Mouse (Mus musculus) kidney, embryonic 15.5 days (tissue): ENCODE measurements at regions not wholly inside any gene's neighbourhood (a gene's known extent, or its start where the extent isn't known, plus 50 kb on each side); places are given as distances from the start of the nearest gene placed in this dataset.

ENCODE experiments used
- ATAC-seq: fragments of 200-750 bp; cut with Nextera tagmentation; replicated peaks from 2 replicates; pipeline ENCODE4 v1.8.0; 2017; ENCODE audit warnings: moderate TSS enrichment; ENCODE audit not compliant: low FRiP score
- H3K27ac ChIP-seq: fragments of 300-500 bp; sonication (generic); 2 replicates; pipeline ENCODE4 v1.5.1; 2015; ENCODE audit warnings: mild to moderate bottlenecking, inconsistent platforms
- H3K27me3 ChIP-seq: fragments of 300-500 bp; sonication (generic); 2 replicates; pipeline ENCODE4 v1.6.1; 2015; ENCODE audit warnings: inconsistent platforms
- H3K36me3 ChIP-seq: fragments of 300-500 bp; sonication (generic); 2 replicates; pipeline ENCODE4 v1.6.1; 2015; ENCODE audit warnings: inconsistent platforms
- H3K4me1 ChIP-seq: fragments of 300-500 bp; sonication (generic); 2 replicates; pipeline ENCODE4 v1.6.1; 2015; ENCODE audit warnings: inconsistent platforms
- H3K4me2 ChIP-seq: fragments of 300-500 bp; sonication (generic); 2 replicates; pipeline ENCODE4 v1.6.1; 2015; ENCODE audit warnings: moderate library complexity, mild to moderate bottlenecking, inconsistent platforms
- H3K4me3 ChIP-seq: fragments of 300-500 bp; sonication (generic); replicated peaks from 2 replicates; pipeline ENCODE4 v1.5.1; 2015; ENCODE audit warnings: mild to moderate bottlenecking, inconsistent platforms
- H3K9ac ChIP-seq: fragments of 300-500 bp; sonication (generic); 2 replicates; pipeline ENCODE4 v1.6.1; 2015; ENCODE audit warnings: mild to moderate bottlenecking, inconsistent platforms
- H3K9me3 ChIP-seq: fragments of 300-500 bp; sonication (generic); replicated peaks from 2 replicates; pipeline ENCODE4 v1.6.1; 2016; ENCODE audit warnings: inconsistent platforms
- WGBS: fragments of 180-500 bp; shearing (Covaris S2); methylation state at CpG from one replicate; pipeline ENCODE4 v1.1.7; 2015; ENCODE audit warnings: mixed read lengths; 5-methylcytosine and 5-hydroxymethylcytosine counted together

DNA sequence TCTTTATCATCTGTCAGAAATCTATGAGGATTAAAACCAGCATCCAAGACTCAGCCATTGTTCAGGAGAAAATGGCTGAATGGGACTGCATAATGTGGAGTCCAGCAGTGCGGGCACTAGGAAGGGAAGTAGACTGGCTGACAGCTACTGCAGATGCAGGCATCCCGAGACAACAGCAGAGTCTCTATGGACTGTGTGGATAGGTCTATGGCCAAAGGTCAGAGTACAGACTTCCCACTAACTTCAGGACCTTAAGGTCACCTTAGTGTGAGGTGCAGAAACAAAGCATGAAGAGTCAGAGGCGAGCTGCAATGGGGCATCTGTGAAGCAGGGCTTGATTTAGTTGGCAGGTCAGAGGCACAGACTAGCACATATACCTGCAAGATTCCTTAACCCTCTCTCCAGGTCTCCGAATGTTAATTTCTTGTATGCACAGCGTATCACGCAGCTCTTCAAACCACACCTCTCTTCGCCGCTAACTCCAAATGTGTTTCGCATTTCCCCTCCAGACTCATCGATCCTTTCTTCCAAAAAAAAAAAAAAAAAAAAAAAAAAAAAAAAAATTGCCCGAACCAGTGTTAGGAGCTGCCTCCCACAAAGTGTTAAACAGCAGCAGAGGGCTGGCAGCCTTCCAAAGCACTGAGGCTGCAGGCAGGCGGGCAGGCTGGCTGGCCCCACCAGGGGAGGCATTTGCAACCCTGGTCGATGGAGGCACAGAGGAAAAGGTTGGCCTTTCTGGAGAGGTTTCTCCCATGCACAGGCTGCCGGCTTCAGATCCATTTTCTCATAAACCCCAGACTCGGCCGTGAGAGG, 270.2 kb upstream of the Myt1l start:
- H3K27me3 ChIP-seq: no peaks in the 10 kb centered on the region
- no peaks in the 10 kb centered on the region for H3K9me3 ChIP-seq
- WGBS: 29% methylated on average over 16 of the region's 16 CpGs
- peak overlapping the region; percentile 56; the same call in 1 of the 2 replicates for H3K27ac ChIP-seq
- no peak overlapping the region for H3K4me3 ChIP-seq
- H3K4me1 ChIP-seq: peaks cover 14% of the 10 kb centered on the region; the same call in 1 of the 2 replicates
- no peak overlapping the region for H3K9ac ChIP-seq
- no peaks in the 10 kb centered on the region for H3K36me3 ChIP-seq
- no peak for ATAC-seq
- H3K4me2 ChIP-seq: no peak overlapping the region

GRCm38 (mm10) chr12:29258548-29258874, 269.7 kb upstream of the Myt1l start:
- H3K4me2 ChIP-seq: no peak overlapping the region
- no peaks in the 10 kb centered on the region for H3K27me3 ChIP-seq
- no peaks in the 10 kb centered on the region for H3K36me3 ChIP-seq
- no peak overlapping the region for H3K9ac ChIP-seq
- ATAC-seq: no peak
- H3K9me3 ChIP-seq: no peaks in the 10 kb centered on the region
- H3K4me1 ChIP-seq: peaks cover 14% of the 10 kb centered on the region; the same call in 1 of the 2 replicates
- H3K4me3 ChIP-seq: no peak overlapping the region
- H3K27ac ChIP-seq: peak overlapping the region; percentile 56; the same call in 1 of the 2 replicates

DNA sequence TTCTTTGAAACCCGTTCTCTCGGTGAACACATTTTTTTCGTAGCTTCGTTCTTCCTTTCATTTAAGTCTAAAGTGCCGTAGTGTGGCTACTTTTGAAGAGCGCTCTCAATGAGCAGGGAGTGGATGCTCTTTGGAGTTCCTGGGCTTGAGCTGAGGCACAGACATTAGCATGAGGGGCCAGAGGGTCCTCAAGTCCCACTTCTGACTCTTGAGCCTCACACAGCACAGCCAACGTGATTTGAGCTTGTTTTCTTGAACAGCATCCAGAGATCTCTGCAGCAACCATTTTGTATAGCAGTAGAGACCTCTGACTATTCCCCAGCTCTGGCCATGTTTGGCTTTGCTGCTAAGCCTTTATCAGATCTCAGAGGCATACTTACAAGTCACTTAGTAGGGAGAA, 269.2 kb upstream of the Myt1l start:
- no peak for ATAC-seq
- Histone ChIP-seq H3K9ac (no peak overlapping the region), H3K4me3 (no peak overlapping the region), H3K4me1 (peaks cover 14% of the 10 kb centered on the region; the same call in 1 of the 2 replicates), H3K27ac (no peak overlapping the region), H3K9me3 (no peaks in the 10 kb centered on the region), H3K4me2 (no peak overlapping the region), H3K36me3 (no peaks in the 10 kb centered on the region), H3K27me3 (no peaks in the 10 kb centered on the region)
- WGBS: 57% methylated on average over 7 of the region's 7 CpGs

GRCm38 (mm10) chr12:29274166-29274565, 254.0 kb upstream of the Myt1l start:
- Histone ChIP-seq H3K27ac (no peak overlapping the region), H3K4me2 (no peak overlapping the region), H3K4me3 (no peak overlapping the region), H3K27me3 (no peaks in the 10 kb centered on the region), H3K4me1 (no peaks in the 10 kb centered on the region), H3K36me3 (no peaks in the 10 kb centered on the region), H3K9me3 (no peaks in the 10 kb centered on the region), H3K9ac (no peak overlapping the region)
- no peak for ATAC-seq
- WGBS: 97% methylated on average over 4 of the region's 4 CpGs

DNA sequence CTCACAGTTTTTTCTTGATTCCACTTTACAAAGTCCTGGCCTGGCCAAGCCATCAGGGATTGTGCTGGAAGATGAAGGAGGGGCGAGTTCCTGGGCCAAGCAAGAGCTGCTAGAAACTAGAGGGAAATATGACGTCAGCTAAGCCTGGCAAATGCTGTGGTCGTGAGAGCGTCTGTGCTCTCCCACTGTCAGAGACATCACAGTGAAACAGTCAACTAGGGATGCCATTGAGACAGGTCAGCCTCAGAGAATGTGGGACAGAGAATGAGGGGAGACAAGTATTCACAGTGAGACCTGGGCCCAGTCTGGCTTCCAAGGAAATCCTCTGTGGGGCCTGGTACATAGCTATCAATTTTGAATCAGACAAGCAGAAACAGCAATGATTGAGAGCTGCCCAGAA, 252.5 kb upstream of the Myt1l start:
- H3K4me2 ChIP-seq: no peak overlapping the region
- no peak overlapping the region for H3K27ac ChIP-seq
- H3K36me3 ChIP-seq: no peaks in the 10 kb centered on the region
- WGBS: 62% methylated on average over 4 of the region's 4 CpGs
- no peak overlapping the region for H3K9ac ChIP-seq
- H3K4me3 ChIP-seq: no peak overlapping the region
- H3K27me3 ChIP-seq: 0 out of 2 replicates have a peak, but pooled peaks cover 4% of the 10 kb centered on the region
- peaks cover 11% of the 10 kb centered on the region for H3K4me1 ChIP-seq
- H3K9me3 ChIP-seq: no peaks in the 10 kb centered on the region
- ATAC-seq: no peak

DNA sequence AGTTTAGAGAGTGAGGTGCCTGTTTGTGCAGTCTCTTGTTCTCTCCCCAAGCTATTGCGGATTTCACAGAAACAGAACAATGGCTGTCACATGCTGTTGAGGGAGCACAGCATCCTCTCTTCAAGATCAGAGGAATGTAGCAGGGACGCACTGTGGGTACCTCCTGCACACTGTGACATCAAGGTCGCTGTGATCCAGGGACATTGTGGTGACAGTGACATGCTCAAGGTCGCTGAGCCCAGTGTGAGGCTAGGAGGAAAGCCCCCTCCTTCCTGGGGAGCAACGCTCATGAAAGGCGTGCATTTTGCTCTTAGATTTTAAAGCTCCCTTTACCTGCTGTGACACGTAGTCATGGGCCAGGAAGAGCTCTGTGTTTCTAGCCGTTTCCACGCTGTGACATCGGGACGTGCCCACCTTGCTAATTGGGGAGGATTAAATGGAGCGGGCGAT, 248.5 kb upstream of the Myt1l start:
- Histone ChIP-seq H3K4me2 (peak overlapping the region; percentile 47), H3K27ac (0 out of 2 replicates have a peak overlapping the region, but pooled peaks have one; percentile 27), H3K27me3 (peaks cover 4% of the 10 kb centered on the region; the same call in 1 of the 2 replicates), H3K9ac (no peak overlapping the region), H3K36me3 (no peaks in the 10 kb centered on the region), H3K4me1 (peaks cover 15% of the 10 kb centered on the region), H3K4me3 (peak overlapping the region; percentile 15), H3K9me3 (no peaks in the 10 kb centered on the region)
- WGBS: 10% methylated on average over 13 of the region's 13 CpGs
- no peak for ATAC-seq

GRCm38 (mm10) chr12:29280081-29280788, 247.9 kb upstream of the Myt1l start:
- peak overlapping the region; percentile 15 for H3K4me3 ChIP-seq
- H3K9ac ChIP-seq: no peak overlapping the region

GRCm38 (mm10) chr12:29280861-29281630, 247.1 kb upstream of the Myt1l start:
- WGBS: 60% methylated on average over 17 of the region's 17 CpGs
- H3K27ac ChIP-seq: no peak overlapping the region
- H3K4me1 ChIP-seq: peaks cover 15% of the 10 kb centered on the region
- peaks cover 4% of the 10 kb centered on the region; the same call in 1 of the 2 replicates for H3K27me3 ChIP-seq
- H3K4me2 ChIP-seq: 0 out of 2 replicates have a peak overlapping the region, but pooled peaks have one; percentile 47
- H3K9me3 ChIP-seq: no peaks in the 10 kb centered on the region
- no peak overlapping the region for H3K4me3 ChIP-seq
- no peak; the same call in 1 of the 2 replicates for ATAC-seq
- no peak overlapping the region for H3K9ac ChIP-seq
- H3K36me3 ChIP-seq: no peaks in the 10 kb centered on the region

More at GRCm38 (mm10) chr12:29280081-29280788, 247.9 kb upstream of the Myt1l start:
- no peaks in the 10 kb centered on the region for H3K9me3 ChIP-seq
- H3K4me2 ChIP-seq: peak overlapping the region; percentile 47
- peaks cover 4% of the 10 kb centered on the region; the same call in 1 of the 2 replicates for H3K27me3 ChIP-seq
- ATAC-seq: peak; percentile 48; the same call in 1 of the 2 replicates
- H3K36me3 ChIP-seq: no peaks in the 10 kb centered on the region
- H3K4me1 ChIP-seq: peaks cover 15% of the 10 kb centered on the region
- WGBS: 5% methylated on average over 9 of the region's 9 CpGs
- H3K27ac ChIP-seq: 0 out of 2 replicates have a peak overlapping the region, but pooled peaks have one; percentile 27

DNA sequence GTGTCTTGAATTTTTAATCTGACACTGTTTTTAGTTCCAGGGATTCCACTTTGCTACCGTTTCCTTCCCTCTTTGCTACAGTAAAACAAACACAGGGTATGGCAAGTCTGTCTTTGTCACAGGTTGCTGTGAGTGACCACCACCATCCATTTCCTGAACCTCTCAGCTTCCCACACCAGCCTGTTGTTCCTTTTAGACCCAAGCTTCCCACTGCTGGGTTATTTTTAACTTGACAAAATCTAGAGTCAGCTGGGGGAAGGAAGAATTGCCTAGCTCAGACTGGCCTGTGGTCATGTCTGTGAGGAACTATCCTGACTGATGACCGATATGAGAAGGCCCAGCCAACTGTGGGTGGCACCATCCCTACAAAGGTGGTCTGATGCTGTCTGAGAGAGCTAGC, 239.4 kb upstream of the Myt1l start:
- Histone ChIP-seq H3K36me3 (no peaks in the 10 kb centered on the region), H3K27ac (no peak overlapping the region), H3K4me2 (no peak overlapping the region), H3K9ac (no peak overlapping the region), H3K4me1 (peaks cover 8% of the 10 kb centered on the region), H3K27me3 (no peaks in the 10 kb centered on the region), H3K4me3 (no peak overlapping the region), H3K9me3 (no peaks in the 10 kb centered on the region)
- ATAC-seq: no peak
- WGBS: 82% methylated on average over 2 of the region's 2 CpGs

DNA sequence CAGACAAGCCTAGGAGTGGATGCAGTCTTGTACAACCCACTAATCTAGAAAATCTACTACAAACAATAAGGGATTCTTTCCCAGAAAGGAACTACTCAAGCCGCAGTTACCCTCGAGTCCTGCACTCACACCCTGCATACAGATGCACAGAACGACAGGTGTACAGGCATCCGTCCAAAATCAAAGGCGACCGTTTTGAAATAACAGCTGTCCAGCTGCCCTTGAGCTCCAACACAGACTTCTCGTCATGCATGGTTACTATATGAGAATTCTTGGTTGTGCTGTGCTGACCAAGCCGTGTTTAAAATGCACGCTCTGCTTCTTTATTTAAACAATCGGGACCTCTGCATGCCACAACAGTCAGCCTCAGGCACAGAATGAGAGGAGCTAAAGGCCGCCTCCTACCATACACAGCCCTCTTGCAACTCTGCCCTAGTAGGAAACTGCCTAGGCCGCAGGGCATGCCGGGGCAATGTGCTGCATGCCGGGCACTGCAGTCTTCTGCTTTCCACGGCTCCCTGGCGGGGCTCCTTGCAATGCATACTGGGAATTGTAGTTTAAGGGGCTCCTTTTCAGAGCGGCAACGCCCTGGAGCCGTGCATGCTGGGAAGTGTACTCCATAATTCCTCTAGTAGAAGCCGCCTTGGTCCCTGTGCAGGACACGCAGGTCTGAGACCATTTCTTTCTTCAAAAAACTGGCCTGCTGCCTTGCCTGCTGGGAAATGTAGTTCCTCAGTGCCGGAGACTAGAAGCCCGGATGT, 237.4 kb upstream of the Myt1l start:
- Histone ChIP-seq H3K36me3 (no peaks in the 10 kb centered on the region), H3K4me3 (peak overlapping the region; percentile 43), H3K9ac (peak overlapping the region; percentile 45; the same call in 1 of the 2 replicates), H3K9me3 (no peaks in the 10 kb centered on the region), H3K27ac (peak overlapping the region; percentile 87), H3K4me1 (peaks cover 8% of the 10 kb centered on the region), H3K27me3 (no peaks in the 10 kb centered on the region), H3K4me2 (peak overlapping the region; percentile 63)
- peak; percentile 99 for ATAC-seq
- WGBS: 11% methylated on average over 23 of the region's 23 CpGs

GRCm38 (mm10) chr12:29297984-29298383, 230.2 kb upstream of the Myt1l start:
- 69% methylated on average over 5 of the region's 5 CpGs for WGBS
- no peak overlapping the region for H3K27ac ChIP-seq
- ATAC-seq: no peak

More at GRCm38 (mm10) chr12:29297984-29298383, 230.2 kb upstream of the Myt1l start:
- H3K4me2 ChIP-seq: no peak overlapping the region
- H3K4me3 ChIP-seq: no peak overlapping the region
- H3K4me1 ChIP-seq: no peaks in the 10 kb centered on the region
- no peak overlapping the region for H3K9ac ChIP-seq
- H3K36me3 ChIP-seq: no peaks in the 10 kb centered on the region
- no peaks in the 10 kb centered on the region for H3K27me3 ChIP-seq
- no peaks in the 10 kb centered on the region for H3K9me3 ChIP-seq
